Mouse (Mus musculus) A20 (cell line): ENCODE results near the gene Kcnh4.

Experiments used
- DNase-seq: peaks from one replicate; pipeline ENCODE4 v3.0.0-alpha.2; 2011; ENCODE audit warnings: low read depth, low spot score

Kcnh4 gene

GRCm38 (mm10) chr11:100735134-100735865, 24.4 kb downstream of the Kcnh4 start:
- DNase-seq: peak; percentile 52

- no peak for DNase-seq
Observed at GRCm38 (mm10) chr11:100730477-100731205, 29.1 kb downstream of the Kcnh4 start.

GRCm38 (mm10) chr11:100729976-100730375, 29.8 kb downstream of the Kcnh4 start:
- no peak for DNase-seq

GRCm38 (mm10) chr11:100728601-100729000, 31.1 kb downstream of the Kcnh4 start:
- no peak for DNase-seq

- DNase-seq: no peak
Observed at GRCm38 (mm10) chr11:100727201-100727600, 32.5 kb downstream of the Kcnh4 start.

- peak; percentile 24 for DNase-seq
Observed at GRCm38 (mm10) chr11:100724919-100725512, 34.7 kb downstream of the Kcnh4 start.

- DNase-seq: peak; percentile 57
Observed at GRCm38 (mm10) chr11:100722493-100723028, 37.2 kb downstream of the Kcnh4 start.

- no peak for DNase-seq
Observed at GRCm38 (mm10) chr11:100721776-100722492, 37.8 kb downstream of the Kcnh4 start.

GRCm38 (mm10) chr11:100721254-100721653, 38.5 kb downstream of the Kcnh4 start:
- DNase-seq: no peak

GRCm38 (mm10) chr11:100720345-100720744, 39.4 kb downstream of the Kcnh4 start:
- DNase-seq: no peak

GRCm38 (mm10) chr11:100719893-100720292, 39.8 kb downstream of the Kcnh4 start:
- no peak for DNase-seq

- no peak for DNase-seq
Observed at GRCm38 (mm10) chr11:100719312-100719711, 40.4 kb downstream of the Kcnh4 start.

- no peak for DNase-seq
Observed at GRCm38 (mm10) chr11:100718866-100719265, 40.9 kb downstream of the Kcnh4 start.

GRCm38 (mm10) chr11:100718462-100718861, 41.3 kb downstream of the Kcnh4 start:
- DNase-seq: no peak

GRCm38 (mm10) chr11:100716649-100717048, 43.1 kb downstream of the Kcnh4 start:
- DNase-seq: no peak

- no peak for DNase-seq
Observed at GRCm38 (mm10) chr11:100714948-100715347, 44.8 kb downstream of the Kcnh4 start.

GRCm38 (mm10) chr11:100714534-100714915, 45.2 kb downstream of the Kcnh4 start:
- peak; percentile 69 for DNase-seq

- DNase-seq: no peak
Observed at GRCm38 (mm10) chr11:100713735-100714533, 45.8 kb downstream of the Kcnh4 start, which contains the start of gene Hspb9. Gene Hspb9, plus strand, starts transcription at chr11:100713850.

- no peak for DNase-seq
Observed at GRCm38 (mm10) chr11:100713174-100713573, 46.6 kb downstream of the Kcnh4 start.

- DNase-seq: peak; percentile 78
Observed at GRCm38 (mm10) chr11:100711783-100712615, 47.7 kb downstream of the Kcnh4 start, which contains the start of gene Kat2a. Gene Kat2a, minus strand, starts transcription at chr11:100712465.
